Mouse (Mus musculus): ENCODE data around the gene Vmn1r41. TPM values are rescaled to one million over a fixed set of nuclear protein-coding genes. Genes with fewer than 3 reads are reported as not detected.
A peak's percentile ranks its signal among the peaks of the same experiment; 100 is the strongest.

The Vmn1r41 gene
- total RNA-seq (2012; rRNA removed) = not detected in 2 replicates
- total RNA-seq (2014; rRNA removed) = not detected in 2 replicates
- not detected in 2 replicates for polyA plus RNA-seq (2012; ENCODE audit: insufficient read length, low read depth)

GRCm38 (mm10) chr6:89740466-89740865 is at the start of gene Vmn1r41:
Gene Vmn1r41 (plus strand): TSS chr6:89740766.
- no peak for DNase-seq (ENCODE audit: extremely low read depth)
- Histone ChIP-seq H3K9ac (ENCODE audit: insufficient read depth, low read depth) (no peak within 1 kb of the TSS), H3K27ac (ENCODE audit: insufficient read depth, low read depth) (no peak within 1 kb of the TSS), H3K4me3 (replicated peaks in 1 of 3; ENCODE audit: low read depth in 2 of 3, low read length in 2 of 3, poor library complexity in 1 of 3) (no peak within 1 kb of the TSS), H3K4me2 (ENCODE audit: insufficient read depth, low read depth, poor library complexity, severe bottlenecking) (no peak within 1 kb of the TSS), H3K27me3 (replicated peaks) (peaks cover 49% of the 10 kb centered on the region), H3K79me2 (replicated peaks; ENCODE audit: control insufficient read depth, extremely low read depth, insufficient read depth, poor library complexity, severe bottlenecking) (no peaks in the 10 kb centered on the region), H3K9me3 (replicated peaks; ENCODE audit: low read length) (peaks cover 2% of the 10 kb centered on the region), H3K4me1 (ENCODE audit: control insufficient read depth in 1 of 2, insufficient read depth in 2 of 2) (no peaks in the 10 kb centered on the region), H3K36me3 (replicated peaks in 1 of 2; ENCODE audit: control insufficient read depth in 1 of 2, insufficient read depth in 1 of 2, low read length in 1 of 2) (no peaks in the 10 kb centered on the region)
- in situ Hi-C loops (cut with MboI; ENCODE audit: low pct_ligation_motif_present, low pct_unique_long_range_greater_than_20kb, low sequenced_read_pairs) (no loop called here), dilution Hi-C loops (cut with MboI; ENCODE audit: extremely low pct_ligation_motif_present, extremely low pct_unique_long_range_greater_than_20kb, low sequenced_read_pairs) (no loop called here)
- TF ChIP-seq ETS1 (conservative IDR thresholded peaks at IDR 0.05; ENCODE audit: low read depth, low read length) (no peak), UBTF (IDR thresholded peaks at IDR 0.05; ENCODE audit: low read depth, low read length) (no peak), ZNF384 (IDR thresholded peaks at IDR 0.05; ENCODE audit: low read depth, low read length) (no peak), NRF1 (IDR thresholded peaks at IDR 0.05; ENCODE audit: low read depth, low read length) (no peak), CHD2 (IDR thresholded peaks at IDR 0.05; ENCODE audit: low read length) (no peak), ZC3H11A (IDR thresholded peaks at IDR 0.05; ENCODE audit: low read depth, low read length) (no peak), ELF1 (IDR thresholded peaks at IDR 0.05; ENCODE audit: low read depth, low read length) (no peak), USF1 (IDR thresholded peaks at IDR 0.05; ENCODE audit: low read depth, low read length) (no peak), BHLHE40 (IDR thresholded peaks at IDR 0.05; ENCODE audit: low read depth, low read length) (no peak), GABPA (IDR thresholded peaks at IDR 0.05; ENCODE audit: insufficient replicate concordance, low read depth, low read length) (no peak), ZKSCAN1 (IDR thresholded peaks at IDR 0.05; ENCODE audit: borderline replicate concordance, low read depth, low read length) (no peak), MAFK (IDR thresholded peaks at IDR 0.05; ENCODE audit: insufficient replicate concordance, low read length) (no peak), PAX5 (IDR thresholded peaks at IDR 0.05; ENCODE audit: low read length) (no peak), NELFE (IDR thresholded peaks at IDR 0.05; ENCODE audit: low read depth, low read length) (no peak), EP300 (IDR thresholded peaks at IDR 0.05; ENCODE audit: low read length) (no peak), IRF4 (IDR thresholded peaks at IDR 0.05; ENCODE audit: low read depth, low read length) (no peak), SMC3 (IDR thresholded peaks at IDR 0.05; ENCODE audit: low read depth, low read length) (no peak)

GRCm38 (mm10) chr6:89706624-89707023 is 33.9 kb upstream of the Vmn1r41 start:
- Histone ChIP-seq H3K4me1 (ENCODE audit: control insufficient read depth in 1 of 2, insufficient read depth in 2 of 2) (no peaks in the 10 kb centered on the region), H3K9me3 (replicated peaks; ENCODE audit: low read length) (peaks cover 3% of the 10 kb centered on the region), H3K79me2 (replicated peaks; ENCODE audit: control insufficient read depth, extremely low read depth, insufficient read depth, poor library complexity, severe bottlenecking) (no peaks in the 10 kb centered on the region), H3K9ac (ENCODE audit: insufficient read depth, low read depth) (no peak overlapping the region), H3K27me3 (replicated peaks) (peaks cover 62% of the 10 kb centered on the region), H3K4me3 (replicated peaks in 1 of 3; ENCODE audit: low read depth in 2 of 3, low read length in 2 of 3, poor library complexity in 1 of 3) (no peak overlapping the region), H3K27ac (ENCODE audit: insufficient read depth, low read depth) (no peak overlapping the region), H3K36me3 (replicated peaks in 1 of 2; ENCODE audit: control insufficient read depth in 1 of 2, insufficient read depth in 1 of 2, low read length in 1 of 2) (no peaks in the 10 kb centered on the region), H3K4me2 (ENCODE audit: insufficient read depth, low read depth, poor library complexity, severe bottlenecking) (no peak overlapping the region)
- no peak for DNase-seq (ENCODE audit: extremely low read depth)
- in situ Hi-C loops (cut with MboI; ENCODE audit: low pct_ligation_motif_present, low pct_unique_long_range_greater_than_20kb, low sequenced_read_pairs) (no loop called here), dilution Hi-C loops (cut with MboI; ENCODE audit: extremely low pct_ligation_motif_present, extremely low pct_unique_long_range_greater_than_20kb, low sequenced_read_pairs) (no loop called here)
- TF ChIP-seq RAD21 (IDR thresholded peaks at IDR 0.05; ENCODE audit: low read depth, low read length) (no peak), NELFE (IDR thresholded peaks at IDR 0.05; ENCODE audit: low read depth, low read length) (no peak), CTCF (conservative IDR thresholded peaks at IDR 0.05 in 1 of 2, IDR thresholded peaks at IDR 0.05 in 1 of 2; ENCODE audit: low read depth in 2 of 2, low read length in 2 of 2) (peak in 1 of 2 experiments; percentile 41; a peak in 2 of 4 replicates)
